Comparison of ENCODE assay signal across 8 mouse cellular contexts in genomic region chr11:98550311-98550974, GRCm38 (mm10). TPM values are rescaled to one million over a fixed set of nuclear protein-coding genes. Genes with fewer than 3 reads are reported as not detected.
DNase-seq lines count a peak whose midpoint lies in the region; ATAC-seq and TF ChIP-seq lines count a peak whose summit lies in the region.

No protein-coding gene starts in this region.

- H3K4me3 ChIP-seq in kidney, embryonic 16.5 days (ENCODE audit: low read length): peak overlapping the region; percentile 85
- H3K4me3 ChIP-seq in embryonic facial prominence, embryonic 12.5 days: peak overlapping the region; percentile 71
- H3K4me3 ChIP-seq in intestine, postnatal 0 days (ENCODE audit: low read depth, low read length): peak overlapping the region; percentile 78

- WGBS in kidney, embryonic 16.5 days: 18% methylated on average over 20 of the region's 20 CpGs
- WGBS in embryonic facial prominence, embryonic 12.5 days: 20% methylated on average over 20 of the region's 20 CpGs
- 21% methylated on average over 20 of the region's 20 CpGs for WGBS in intestine, postnatal 0 days

- H3K4me1 ChIP-seq in kidney, embryonic 16.5 days (ENCODE audit: insufficient read depth, low read length): peaks cover 5% of the 10 kb centered on the region; the same call in 1 of the 2 replicates
- H3K4me1 ChIP-seq in embryonic facial prominence, embryonic 12.5 days: peaks cover 5% of the 10 kb centered on the region; the same call in 1 of the 2 replicates
- H3K4me1 ChIP-seq in intestine, postnatal 0 days (replicated peaks; ENCODE audit: control insufficient read depth, insufficient read depth, low read length): no peaks in the 10 kb centered on the region

- no peak overlapping the region for H3K27ac ChIP-seq in kidney, embryonic 16.5 days (ENCODE audit: low read length)
- no peak overlapping the region for H3K27ac ChIP-seq in embryonic facial prominence, embryonic 12.5 days
- H3K27ac ChIP-seq in intestine, postnatal 0 days (ENCODE audit: low read depth, low read length): no peak overlapping the region

- ATAC-seq in kidney, embryonic 16.5 days (ENCODE audit: low FRiP score, low TSS enrichment): 0 out of 2 replicates have a peak, but pooled peaks have one; percentile 4
- ATAC-seq in embryonic facial prominence, embryonic 12.5 days (ENCODE audit: insufficient number of reproducible peaks, insufficient read depth, low FRiP score, low TSS enrichment): no peak
- no peak for ATAC-seq in intestine, postnatal 0 days

- peak overlapping the region; percentile 82 for H3K9ac ChIP-seq in kidney, embryonic 16.5 days (replicated peaks; ENCODE audit: low read length)
- peak overlapping the region; percentile 55 for H3K9ac ChIP-seq in embryonic facial prominence, embryonic 12.5 days
- H3K9ac ChIP-seq in intestine, postnatal 0 days (ENCODE audit: low read depth, low read length): peak overlapping the region; percentile 52

- no peak for TF ChIP-seq CTCF in intestine, postnatal 0 days (IDR thresholded peaks at IDR 0.05; ENCODE audit: low read depth)

- H3K4me2 ChIP-seq in kidney, embryonic 16.5 days (replicated peaks; ENCODE audit: low read depth, low read length): peak overlapping the region; percentile 86
- peak overlapping the region; percentile 69 for H3K4me2 ChIP-seq in embryonic facial prominence, embryonic 12.5 days (replicated peaks)
- H3K4me2 ChIP-seq in intestine, postnatal 0 days (replicated peaks; ENCODE audit: low read depth): peak overlapping the region; percentile 84

- no peak for DNase-seq in kidney, adult 9 months
- peak; percentile 69 to 76 for DNase-seq in natural killer cell, adult 2 months (ENCODE audit: low spot score in 2 of 2)
- DNase-seq in embryo, embryonic 10.5 days (ENCODE audit: low spot score): no peak
- no peak for DNase-seq in urinary bladder, postnatal 25 days (ENCODE audit: low spot score)
- no peak for DNase-seq in layer of hippocampus, postnatal 10 days (ENCODE audit: low spot score in 2 of 2)

- no peaks in the 10 kb centered on the region for H3K9me3 ChIP-seq in kidney, embryonic 16.5 days (ENCODE audit: low read length)
- no peaks in the 10 kb centered on the region for H3K9me3 ChIP-seq in embryonic facial prominence, embryonic 12.5 days
- no peaks in the 10 kb centered on the region for H3K9me3 ChIP-seq in intestine, postnatal 0 days (ENCODE audit: control insufficient read depth)

- no peaks in the 10 kb centered on the region for H3K36me3 ChIP-seq in kidney, embryonic 16.5 days (ENCODE audit: insufficient read depth, low read length)
- H3K36me3 ChIP-seq in embryonic facial prominence, embryonic 12.5 days: no peaks in the 10 kb centered on the region
- no peaks in the 10 kb centered on the region for H3K36me3 ChIP-seq in intestine, postnatal 0 days (ENCODE audit: control insufficient read depth, insufficient read depth)

- H3K27me3 ChIP-seq in kidney, embryonic 16.5 days (ENCODE audit: insufficient read depth, low read length): peaks cover 38% of the 10 kb centered on the region
- H3K27me3 ChIP-seq in embryonic facial prominence, embryonic 12.5 days: peaks cover 49% of the 10 kb centered on the region
- peaks cover 41% of the 10 kb centered on the region for H3K27me3 ChIP-seq in intestine, postnatal 0 days (replicated peaks; ENCODE audit: control insufficient read depth, insufficient read depth, low read length)

RNA-seq across cellular contexts. Expression of gene Zpbp2, which starts 0.5 kb away (rescaled TPM):
- polyA plus RNA-seq in kidney, embryonic 16.5 days (2015; fragmentation: Nextera tagmentation; extraction: Ambion mirVana): 0.87 TPM in 1 of 2 replicates, not detected in the other
- polyA plus RNA-seq in embryonic facial prominence, embryonic 12.5 days (2016; fragmentation: Nextera tagmentation; extraction: Ambion mirVana): not detected in 2 replicates
- 3.2 and 4.0 TPM in 2 replicates for polyA plus RNA-seq in intestine, postnatal 0 days (2015; fragmentation: Nextera tagmentation; extraction: Ambion mirVana)
- total RNA-seq in layer of hippocampus, postnatal 10 days (2021): not detected

RNA-seq across cellular contexts. Expression of gene Ikzf3, which starts 4.6 kb away (rescaled TPM):
- 0.44 and 0.54 TPM in 2 replicates for polyA plus RNA-seq in kidney, embryonic 16.5 days (2015; fragmentation: Nextera tagmentation; extraction: Ambion mirVana)
- 0.24 and 0.47 TPM in 2 replicates for polyA plus RNA-seq in embryonic facial prominence, embryonic 12.5 days (2016; fragmentation: Nextera tagmentation; extraction: Ambion mirVana)
- polyA plus RNA-seq in intestine, postnatal 0 days (2015; fragmentation: Nextera tagmentation; extraction: Ambion mirVana): 0.20 and 0.24 TPM in 2 replicates
- total RNA-seq in layer of hippocampus, postnatal 10 days (2021): not detected

RNA-seq across cellular contexts. Expression of gene Ormdl3, which starts 36.7 kb away (rescaled TPM):
- 67.2 and 67.6 TPM in 2 replicates for polyA plus RNA-seq in kidney, embryonic 16.5 days (2015; fragmentation: Nextera tagmentation; extraction: Ambion mirVana)
- polyA plus RNA-seq in embryonic facial prominence, embryonic 12.5 days (2016; fragmentation: Nextera tagmentation; extraction: Ambion mirVana): 62.8 and 64.2 TPM in 2 replicates
- polyA plus RNA-seq in intestine, postnatal 0 days (2015; fragmentation: Nextera tagmentation; extraction: Ambion mirVana): 139 and 150 TPM in 2 replicates
- 10 to 100 TPM; 53.6 to 56.9 TPM for total RNA-seq in layer of hippocampus, postnatal 10 days (2021)

RNA-seq across cellular contexts. Expression of gene Lrrc3c, which starts 47.6 kb away (rescaled TPM):
- not detected in 2 replicates for polyA plus RNA-seq in kidney, embryonic 16.5 days (2015; fragmentation: Nextera tagmentation; extraction: Ambion mirVana)
- not detected in 2 replicates for polyA plus RNA-seq in embryonic facial prominence, embryonic 12.5 days (2016; fragmentation: Nextera tagmentation; extraction: Ambion mirVana)
- not detected in 2 replicates for polyA plus RNA-seq in intestine, postnatal 0 days (2015; fragmentation: Nextera tagmentation; extraction: Ambion mirVana)
- total RNA-seq in layer of hippocampus, postnatal 10 days (2021): not detected

Comparison
In these comparisons a context has a peak if more than half of its experiments do, and no peak if none do; other contexts are left out.
1. DNase-seq: peak in natural killer cell, adult 2 months (2 of 2); none in kidney, adult 9 months (single experiment), embryo, embryonic 10.5 days (single experiment), urinary bladder, postnatal 25 days (single experiment) and layer of hippocampus, postnatal 10 days (0 of 2).
2. Peak in every context shown above with its lines, with median percentiles within 50 percentile points of each other: H3K4me2 ChIP-seq, H3K4me3 ChIP-seq and H3K9ac ChIP-seq.